Mouse (Mus musculus) embryonic facial prominence, embryonic 11.5 days (tissue): ENCODE results near the gene Lingo1. TPM values are rescaled to one million over a fixed set of nuclear protein-coding genes. Genes with fewer than 3 reads are reported as not detected.

Source experiments
- ATAC-seq: fragments of 200-750 bp; cut with Nextera tagmentation; replicated peaks from 2 replicates; pipeline ENCODE4 v1.8.0; 2017; ENCODE audit warnings: low read depth; ENCODE audit not compliant: insufficient number of reproducible peaks, low FRiP score, low TSS enrichment
- DNase-seq: peaks from one replicate; pipeline ENCODE4 v3.0.0-alpha.2; 2015; ENCODE audit warnings: low spot score
- H3K27ac ChIP-seq: fragments of 300-500 bp; sonication (generic); replicated peaks from 2 replicates; pipeline ENCODE4 v1.5.1; 2014; ENCODE audit warnings: mild to moderate bottlenecking, low read depth, low read length, control low read depth
- H3K27me3 ChIP-seq: fragments of 300-500 bp; sonication (generic); 2 replicates; pipeline ENCODE4 v1.6.1; 2014; ENCODE audit warnings: mild to moderate bottlenecking, low read length, moderate library complexity, mixed read lengths; ENCODE audit not compliant: control insufficient read depth, insufficient read depth
- H3K36me3 ChIP-seq: fragments of 300-500 bp; sonication (generic); replicated peaks from 2 replicates; pipeline ENCODE4 v1.6.1; 2014; ENCODE audit warnings: low read depth, mild to moderate bottlenecking, low read length, moderate library complexity, mixed read lengths; ENCODE audit not compliant: control insufficient read depth, insufficient read depth
- H3K4me1 ChIP-seq: fragments of 300-500 bp; sonication (generic); 2 replicates; pipeline ENCODE4 v1.6.1; 2014; ENCODE audit warnings: low read length, mixed read lengths; ENCODE audit not compliant: control insufficient read depth, insufficient read depth
- H3K4me2 ChIP-seq: fragments of 300-500 bp; sonication (generic); 2 replicates; pipeline ENCODE4 v1.6.1; 2014; ENCODE audit warnings: low read depth, mild to moderate bottlenecking, control low read depth, low read length, moderate library complexity
- H3K4me3 ChIP-seq: fragments of 300-500 bp; sonication (generic); 2 replicates; pipeline ENCODE4 v1.5.1; 2014; ENCODE audit warnings: low read depth, low read length, control low read depth
- H3K9ac ChIP-seq: fragments of 300-500 bp; sonication (generic); replicated peaks from 2 replicates; pipeline ENCODE4 v1.6.1; 2014; ENCODE audit warnings: mild to moderate bottlenecking, control low read depth, low read length
- H3K9me3 ChIP-seq: fragments of 300-500 bp; sonication (generic); replicated peaks from 2 replicates; pipeline ENCODE4 v1.6.1; 2016; ENCODE audit warnings: mild to moderate bottlenecking, low read length, inconsistent platforms, mixed read lengths; ENCODE audit not compliant: control insufficient read depth
- WGBS: fragments of 180-500 bp; shearing (Covaris S2); extraction: QIAGEN DNeasy Blood & Tissue Kit; methylation state at CpG from one replicate; pipeline ENCODE4 v1.1.7; 2014; 5-methylcytosine and 5-hydroxymethylcytosine counted together
- polyA plus RNA-seq: library from polyadenylated mRNA; unstranded; fragments of >200 nt; fragmentation: Nextera tagmentation; extraction: Ambion mirVana; gene quantifications from 2 replicates; pipeline ENCODE4 v1.2.1, GENCODE M21; 2014

Lingo1 gene
- polyA plus RNA-seq, 1 experiment from 2014 or later: 3.9 TPM

- Histone ChIP-seq H3K4me1 (no peaks in the 10 kb centered on the region), H3K27ac (no peak overlapping the region), H3K36me3 (no peaks in the 10 kb centered on the region), H3K9ac (no peak overlapping the region), H3K4me3 (no peak overlapping the region), H3K4me2 (no peak overlapping the region), H3K9me3 (no peaks in the 10 kb centered on the region), H3K27me3 (peaks cover 12% of the 10 kb centered on the region)
- DNase-seq: no peak
- no peak for ATAC-seq
- 73% methylated on average over 3 of the region's 3 CpGs for WGBS
Measured at GRCm38 (mm10) chr9:56616061-56616460, 180.2 kb downstream of the Lingo1 start.

GRCm38 (mm10) chr9:56612798-56613183 is 183.5 kb downstream of the Lingo1 start:
- DNase-seq: no peak
- no peaks in the 10 kb centered on the region for H3K36me3 ChIP-seq
- H3K4me2 ChIP-seq: no peak overlapping the region
- H3K27ac ChIP-seq: no peak overlapping the region
- H3K4me3 ChIP-seq: no peak overlapping the region
- ATAC-seq: no peak
- no peaks in the 10 kb centered on the region for H3K9me3 ChIP-seq
- peaks cover 3% of the 10 kb centered on the region for H3K27me3 ChIP-seq
- 63% methylated on average over 12 of the region's 12 CpGs for WGBS
- no peak overlapping the region for H3K9ac ChIP-seq
- no peaks in the 10 kb centered on the region; the same call in 1 of the 2 replicates for H3K4me1 ChIP-seq

GRCm38 (mm10) chr9:56611912-56612797 is 184.1 kb downstream of the Lingo1 start:
- no peak overlapping the region for H3K4me2 ChIP-seq
- no peak for DNase-seq
- ATAC-seq: no peak
- H3K27ac ChIP-seq: no peak overlapping the region
- WGBS: 84% methylated on average over 8 of the region's 8 CpGs
- no peak overlapping the region for H3K9ac ChIP-seq
- no peak overlapping the region for H3K4me3 ChIP-seq
- no peaks in the 10 kb centered on the region for H3K9me3 ChIP-seq
- H3K27me3 ChIP-seq: peaks cover 3% of the 10 kb centered on the region
- no peaks in the 10 kb centered on the region for H3K36me3 ChIP-seq
- no peaks in the 10 kb centered on the region; the same call in 1 of the 2 replicates for H3K4me1 ChIP-seq

- no peaks in the 10 kb centered on the region for H3K36me3 ChIP-seq
- 92% methylated on average over 6 of the region's 6 CpGs for WGBS
- H3K27ac ChIP-seq: no peak overlapping the region
- peaks cover 3% of the 10 kb centered on the region for H3K27me3 ChIP-seq
- H3K4me2 ChIP-seq: no peak overlapping the region
- H3K9ac ChIP-seq: no peak overlapping the region
- H3K9me3 ChIP-seq: no peaks in the 10 kb centered on the region
- no peak for DNase-seq
- H3K4me3 ChIP-seq: no peak overlapping the region
- no peak for ATAC-seq
- no peaks in the 10 kb centered on the region; the same call in 1 of the 2 replicates for H3K4me1 ChIP-seq
Measured at GRCm38 (mm10) chr9:56610955-56611354, 185.3 kb downstream of the Lingo1 start.

GRCm38 (mm10) chr9:56610466-56610865 is 185.8 kb downstream of the Lingo1 start:
- no peaks in the 10 kb centered on the region for H3K9me3 ChIP-seq
- ATAC-seq: no peak
- WGBS: 74% methylated on average over 5 of the region's 5 CpGs

GRCm38 (mm10) chr9:56609486-56609885 is 186.8 kb downstream of the Lingo1 start:
- Histone ChIP-seq H3K36me3 (no peaks in the 10 kb centered on the region), H3K4me3 (no peak overlapping the region), H3K4me1 (no peaks in the 10 kb centered on the region; the same call in 1 of the 2 replicates), H3K27ac (no peak overlapping the region), H3K4me2 (no peak overlapping the region), H3K9ac (no peak overlapping the region), H3K27me3 (peaks cover 3% of the 10 kb centered on the region), H3K9me3 (no peaks in the 10 kb centered on the region)
- WGBS: 6% methylated on average over 5 of the region's 5 CpGs
- ATAC-seq: no peak
- DNase-seq: no peak

More at GRCm38 (mm10) chr9:56610466-56610865, 185.8 kb downstream of the Lingo1 start:
- no peak overlapping the region for H3K4me2 ChIP-seq
- no peak for DNase-seq
- H3K4me1 ChIP-seq: no peaks in the 10 kb centered on the region; the same call in 1 of the 2 replicates
- no peak overlapping the region for H3K4me3 ChIP-seq
- H3K27me3 ChIP-seq: peaks cover 3% of the 10 kb centered on the region
- no peak overlapping the region for H3K9ac ChIP-seq
- no peak overlapping the region for H3K27ac ChIP-seq
- no peaks in the 10 kb centered on the region for H3K36me3 ChIP-seq

GRCm38 (mm10) chr9:56608691-56609351 is 187.4 kb downstream of the Lingo1 start:
- H3K4me2 ChIP-seq: no peak overlapping the region
- 12% methylated on average over 11 of the region's 11 CpGs for WGBS

More at GRCm38 (mm10) chr9:56608691-56609351, 187.4 kb downstream of the Lingo1 start:
- Histone ChIP-seq H3K27ac (no peak overlapping the region), H3K27me3 (peaks cover 3% of the 10 kb centered on the region), H3K9ac (no peak overlapping the region), H3K4me3 (no peak overlapping the region), H3K4me1 (no peaks in the 10 kb centered on the region; the same call in 1 of the 2 replicates), H3K9me3 (no peaks in the 10 kb centered on the region), H3K36me3 (no peaks in the 10 kb centered on the region)
- no peak for DNase-seq
- ATAC-seq: no peak
